Mouse (Mus musculus) ZHBTc4 (cell line): ENCODE measurements around the gene Gm26965.
"Not testable (repeated sequence)": the region's sequence is repeated elsewhere in the genome, so short reads cannot be mapped to it uniquely, and the experiment has no call there.

ENCODE experiments used
- DNase-seq: peaks from one replicate; pipeline ENCODE4 v3.0.0-alpha.2; 2011; ENCODE audit warnings: low read depth, low spot score

Gene Gm26965

DNA sequence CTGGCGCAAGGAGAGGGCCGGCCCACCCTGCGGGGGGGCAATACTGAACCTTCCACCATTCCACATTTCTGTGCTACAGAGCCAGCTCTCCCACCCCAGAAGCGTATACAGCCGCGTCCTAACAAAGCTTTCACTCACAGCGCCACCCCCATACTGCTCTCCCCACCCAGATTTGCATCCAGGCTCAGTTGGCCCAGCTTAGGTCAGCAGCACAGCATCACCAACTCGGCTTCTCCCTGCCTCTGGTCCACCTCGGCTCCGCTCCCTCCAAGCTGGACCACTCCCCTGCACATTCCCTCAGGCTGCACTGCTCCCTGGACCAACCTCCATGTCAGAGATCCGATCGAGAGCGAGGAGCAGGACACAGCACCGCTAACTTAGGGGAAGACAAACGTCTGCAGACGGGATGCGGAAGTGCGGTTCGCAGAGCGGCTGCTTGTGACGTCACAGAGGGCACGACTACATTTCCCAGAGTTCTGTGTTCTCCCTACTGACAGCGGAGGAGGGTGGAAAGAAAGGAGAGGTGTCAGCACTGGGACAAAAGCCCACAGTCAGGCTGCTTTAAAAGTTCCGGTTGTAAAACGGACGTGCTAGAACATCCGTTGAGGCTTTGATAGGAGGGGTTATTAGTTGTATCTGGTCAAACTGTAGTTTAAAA is at the start of gene Gm26965, which contains the start of gene Zfp87:
Gm26965 (minus strand) TSS at position 399 of the 658 bp plus-strand sequence.
Zfp87 (minus strand) TSS at position 425 of the 658 bp plus-strand sequence.
- DNase-seq: peak; percentile 97

DNA sequence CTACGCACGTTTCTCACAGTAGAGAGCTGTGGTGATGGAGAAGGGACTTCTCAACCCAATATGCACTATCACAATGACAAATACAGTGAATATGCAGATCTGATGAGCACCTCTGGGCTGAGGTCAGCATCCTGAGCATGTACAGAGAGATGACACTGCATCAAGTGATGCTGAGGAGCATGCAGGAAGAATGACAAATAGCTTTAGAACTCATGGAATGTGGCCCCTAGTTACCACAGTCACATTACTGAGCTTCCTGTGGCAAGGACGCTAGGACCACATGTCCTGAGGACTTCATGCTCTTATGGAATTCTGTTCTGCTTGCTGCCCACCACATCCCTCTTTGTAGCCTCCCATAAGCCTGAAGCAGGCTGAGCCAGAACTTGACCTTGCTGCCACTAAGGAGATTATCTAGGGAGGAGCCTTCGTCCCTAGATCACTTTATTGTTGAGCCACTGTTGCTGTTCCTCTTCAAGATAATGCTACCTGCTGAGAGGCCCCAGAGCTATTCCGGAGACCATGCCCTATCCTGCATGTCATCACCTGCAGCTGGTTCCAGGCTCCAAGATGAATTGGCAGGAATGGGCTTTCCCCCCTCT is 46.7 kb upstream of the Gm26965 start:
- DNase-seq: peak; percentile 63

DNA sequence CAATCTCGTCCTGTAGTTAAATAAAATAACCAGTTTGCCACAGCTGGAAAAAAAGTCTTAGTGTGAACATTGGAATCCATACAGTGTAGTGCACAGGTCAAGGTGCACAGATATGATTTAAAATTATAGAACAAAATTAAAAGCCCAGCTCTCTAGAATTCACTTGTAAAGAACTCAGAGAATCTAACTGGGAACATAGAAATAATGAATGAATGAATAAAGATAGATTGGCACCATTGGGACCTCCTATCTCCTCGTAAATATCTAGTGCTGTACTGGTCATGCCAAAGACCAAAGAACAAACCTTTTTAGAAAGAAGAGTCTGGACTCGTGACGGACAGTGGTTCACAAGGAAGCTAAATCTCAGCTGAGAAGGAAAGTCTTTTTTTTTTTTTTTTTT is 27.8 kb upstream of the Gm26965 start, which contains the start of gene Zfp748:
Zfp748 (minus strand) TSS at position 101 of the 400 bp plus-strand sequence.
- DNase-seq: no peak

DNA sequence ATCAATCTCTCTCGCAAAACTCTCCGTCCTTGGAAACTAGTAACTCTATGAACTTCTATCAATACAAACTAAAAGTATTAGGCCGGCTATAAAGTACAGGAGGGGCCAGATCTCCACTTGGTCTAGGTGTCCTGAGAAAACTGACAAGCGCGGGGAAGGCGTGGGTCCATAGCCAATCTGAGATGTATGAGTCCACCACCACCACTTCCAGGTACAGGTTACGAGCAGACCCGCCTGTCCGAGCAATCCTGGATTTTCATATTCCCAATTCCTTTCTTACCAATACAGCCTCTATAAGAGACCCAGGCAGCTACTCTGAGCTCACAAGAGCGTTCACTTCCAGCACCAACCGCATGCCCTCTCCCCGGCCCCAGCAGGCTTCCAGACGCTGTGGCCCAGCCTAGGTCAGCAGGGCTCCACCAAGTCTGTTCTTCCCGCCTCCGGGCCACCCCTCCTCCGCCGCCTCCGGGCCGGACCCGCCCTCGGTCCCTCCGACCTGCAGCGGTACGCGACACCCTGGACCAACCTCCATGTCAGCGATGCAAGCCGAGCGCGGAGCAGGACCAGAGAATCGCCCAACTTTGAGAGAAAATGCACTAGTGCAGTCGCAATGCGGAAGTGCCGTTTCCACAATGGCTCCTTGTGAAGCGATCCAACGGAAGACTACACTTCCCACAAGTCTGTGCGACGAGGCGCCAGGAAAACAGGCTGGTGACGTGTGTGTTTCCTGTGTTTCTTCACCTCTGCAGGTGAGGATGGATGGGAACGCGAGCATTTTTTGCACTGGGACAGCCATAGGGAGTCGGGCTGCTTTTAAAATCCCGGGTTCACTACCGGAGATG is 26.8 kb upstream of the Gm26965 start:
- peak; percentile 95 for DNase-seq

DNA sequence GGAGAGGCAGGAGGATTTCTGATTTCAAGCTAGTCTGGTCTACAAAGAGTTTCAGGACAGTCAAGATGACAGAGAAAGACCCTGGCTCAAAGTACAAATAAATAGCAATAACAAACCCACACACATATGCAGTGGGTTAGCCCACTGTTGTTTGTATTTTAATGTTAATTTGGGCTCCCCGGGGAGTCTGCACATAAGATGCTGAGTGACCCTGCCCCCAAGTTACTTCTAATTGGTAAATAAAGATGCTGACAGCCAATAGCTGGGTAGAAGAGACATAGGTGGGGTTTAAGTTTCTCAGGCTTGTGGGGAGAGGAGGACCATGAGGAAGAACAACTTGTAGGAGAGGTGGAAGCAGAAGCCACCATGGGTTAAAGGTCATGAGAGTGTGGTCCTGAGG is 20.0 kb upstream of the Gm26965 start:
- DNase-seq: peak; percentile 64

DNA sequence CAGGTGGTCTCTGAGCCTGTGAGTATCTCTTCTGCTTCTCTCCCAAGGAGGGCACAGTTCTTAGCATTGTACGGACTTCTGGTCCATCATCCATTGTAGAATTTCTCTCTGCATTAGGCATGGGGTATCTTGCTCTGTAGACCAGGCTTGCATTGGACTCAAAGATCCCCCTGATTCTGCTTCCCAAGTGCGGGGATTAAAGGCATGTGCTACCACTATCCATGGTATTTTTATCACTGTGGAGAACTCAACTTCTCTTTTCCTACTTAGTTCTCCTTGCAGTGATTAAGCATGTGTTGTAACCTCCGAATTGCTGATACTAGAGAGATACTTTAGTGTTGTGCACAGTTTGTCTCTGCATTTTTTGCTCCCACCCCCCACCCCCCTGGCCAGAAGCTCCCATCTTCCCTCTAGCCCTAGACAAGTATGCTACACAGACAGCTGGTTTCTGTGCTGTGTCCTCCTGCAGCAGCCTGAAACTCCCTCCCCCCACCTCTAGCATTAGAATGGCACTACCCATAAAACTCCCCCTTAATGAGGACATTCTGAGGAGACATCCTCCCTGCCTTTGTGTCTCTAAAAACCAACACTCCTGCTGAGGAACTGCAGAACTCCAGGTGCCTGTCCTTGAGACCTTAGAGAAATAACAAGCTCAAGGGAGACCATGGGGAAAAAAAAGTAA is 1.2 kb upstream of the Gm26965 start:
- DNase-seq: peak; percentile 66

DNA sequence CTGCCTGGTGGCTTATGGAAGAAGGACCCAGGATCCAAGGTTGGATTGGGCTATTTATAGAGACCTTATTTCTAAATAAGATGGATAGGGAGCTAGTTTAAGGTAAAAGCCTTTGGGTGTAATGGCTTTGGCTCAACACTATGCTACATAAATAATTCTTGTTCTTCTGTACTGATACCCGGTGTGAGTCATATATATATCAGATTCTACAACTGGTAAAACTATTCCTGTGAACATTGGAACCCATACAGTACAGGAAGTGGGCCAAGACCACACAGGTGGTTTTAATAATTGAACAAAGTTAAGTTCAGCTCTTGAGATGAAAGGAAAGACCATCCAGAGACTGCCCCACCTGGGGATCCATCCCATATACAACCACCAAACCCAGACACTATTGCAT is 25.0 kb downstream of the Gm26965 start:
- DNase-seq: no peak

DNA sequence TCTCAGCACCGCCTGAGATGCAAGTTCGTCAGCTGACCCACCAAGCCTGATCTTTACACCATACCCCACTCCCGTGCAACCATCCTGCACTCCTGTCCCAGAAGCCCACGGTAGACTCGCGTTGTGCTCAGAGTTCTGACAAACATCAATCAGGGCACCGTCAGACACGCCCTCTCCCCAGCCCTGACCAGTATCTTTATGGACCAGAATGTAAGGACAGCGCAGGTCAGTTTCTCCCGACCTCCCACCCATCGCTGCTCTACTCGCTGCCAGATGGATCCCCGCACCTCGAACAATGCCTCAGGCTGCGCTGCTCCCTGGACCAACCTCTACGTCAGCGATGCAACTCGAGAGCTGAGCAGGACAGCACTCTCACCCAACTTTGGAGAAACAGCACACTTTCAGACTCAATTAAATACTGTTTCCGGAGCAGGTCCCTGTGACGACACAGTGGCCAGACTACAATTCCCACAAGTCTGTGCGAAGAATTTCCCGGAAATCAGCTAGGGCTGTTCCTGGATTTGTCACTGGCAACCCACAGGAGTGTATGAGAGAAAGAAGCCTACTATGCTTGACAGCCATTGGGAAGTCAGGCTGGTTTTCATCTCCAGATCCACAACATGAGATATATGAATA is 25.7 kb downstream of the Gm26965 start, which contains the start of gene Zfp58:
Zfp58 (minus strand) TSS at position 472 of the 636 bp plus-strand sequence.
- DNase-seq: peak; percentile 93

DNA sequence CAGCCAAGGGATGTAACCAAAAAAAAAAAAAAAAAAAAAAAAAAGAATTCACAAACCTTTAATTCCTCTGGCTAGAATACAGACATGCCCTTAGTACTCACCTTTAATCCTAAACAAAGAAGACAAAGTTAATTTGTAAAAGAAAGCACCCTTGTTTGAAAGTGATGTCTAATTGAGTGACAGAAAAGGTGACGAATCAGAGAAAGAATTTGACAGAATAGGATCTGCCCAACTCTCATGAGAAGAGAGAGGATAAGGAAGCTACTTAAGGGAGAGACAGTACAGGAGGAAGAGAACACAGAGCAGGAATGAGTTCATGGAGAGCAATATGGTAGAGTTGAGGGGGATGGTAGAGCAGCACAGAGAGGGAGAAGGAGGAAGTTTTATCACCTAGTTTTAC is 30.3 kb downstream of the Gm26965 start:
- DNase-seq: peak; percentile 72

DNA sequence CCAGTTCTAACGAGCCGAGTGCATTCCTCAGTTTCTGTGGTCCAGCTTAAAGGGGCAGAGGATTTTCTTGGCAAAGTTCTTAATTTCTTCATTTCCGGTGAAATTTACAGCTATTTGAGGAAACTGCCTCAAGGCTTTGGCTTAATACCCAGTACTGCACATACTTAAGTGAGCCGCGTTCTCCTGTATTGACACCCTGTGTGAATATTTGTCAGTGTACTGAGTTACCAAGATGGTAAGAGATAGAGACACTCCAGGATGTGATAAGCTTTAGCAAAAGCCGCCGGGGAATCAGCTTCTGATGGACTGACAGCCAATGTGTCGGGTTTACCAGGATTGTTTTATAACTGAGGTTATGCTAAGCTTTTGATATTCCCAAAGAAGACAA is 41.5 kb downstream of the Gm26965 start:
- no peak for DNase-seq

DNA sequence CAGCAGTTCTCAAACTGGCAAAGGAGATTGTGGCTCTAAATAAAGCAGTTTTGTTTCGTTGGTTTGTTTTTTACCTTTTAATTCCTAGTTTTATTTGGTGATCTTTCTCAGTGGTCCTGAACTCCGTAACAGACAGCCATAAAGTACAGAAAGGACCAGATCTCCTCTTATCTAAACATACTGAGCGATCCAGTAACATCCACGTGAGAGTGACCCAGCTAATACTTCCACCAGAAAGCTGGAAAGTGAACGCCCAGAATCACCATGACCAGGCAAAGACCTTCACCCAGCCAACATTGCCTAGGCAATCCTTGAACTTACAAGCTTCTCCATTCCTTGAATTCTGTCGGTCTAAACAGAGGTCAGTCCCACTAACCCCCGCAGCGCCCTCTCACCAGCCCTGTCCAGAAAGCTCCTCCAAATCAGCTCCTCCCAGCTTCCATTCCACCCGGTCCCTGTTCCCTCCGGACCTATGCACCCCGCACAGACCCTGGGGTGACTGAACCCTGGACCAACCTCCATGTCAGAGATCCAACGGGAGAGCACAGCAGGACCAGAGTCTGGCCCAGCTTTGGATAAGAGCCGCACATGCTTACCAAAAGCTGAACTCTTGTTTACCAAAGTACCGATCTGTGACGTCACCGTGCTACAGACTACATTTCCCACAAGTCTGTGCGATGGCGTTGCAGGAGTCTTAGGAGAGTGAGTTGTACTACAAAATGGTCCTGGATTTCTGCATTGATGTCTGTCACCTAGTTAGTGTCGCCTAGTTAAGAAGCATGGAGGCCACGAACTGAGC is 42.1 kb downstream of the Gm26965 start, which contains the start of gene Zfp874b:
Zfp874b (minus strand) TSS at position 634 of the 799 bp plus-strand sequence.
- peak; percentile 93 for DNase-seq

DNA sequence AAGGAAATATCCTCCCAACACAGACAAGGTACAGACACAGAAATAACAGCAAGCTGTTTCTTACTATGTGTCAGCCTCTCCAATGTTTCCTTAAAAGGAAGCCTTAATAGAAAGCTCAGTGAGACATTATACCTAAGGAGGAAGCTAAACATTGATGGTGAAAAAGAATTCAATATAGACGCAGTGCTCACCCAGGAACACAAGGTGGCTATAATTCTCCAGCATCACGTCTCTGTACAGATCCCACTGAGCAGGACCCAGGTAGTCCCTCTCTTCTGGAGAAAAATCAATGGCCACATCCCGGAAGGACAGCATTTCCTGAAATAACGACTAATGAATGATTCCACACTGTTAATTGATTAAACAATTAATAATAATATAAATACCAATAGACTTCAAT is 44.4 kb downstream of the Gm26965 start:
- no peak for DNase-seq

DNA sequence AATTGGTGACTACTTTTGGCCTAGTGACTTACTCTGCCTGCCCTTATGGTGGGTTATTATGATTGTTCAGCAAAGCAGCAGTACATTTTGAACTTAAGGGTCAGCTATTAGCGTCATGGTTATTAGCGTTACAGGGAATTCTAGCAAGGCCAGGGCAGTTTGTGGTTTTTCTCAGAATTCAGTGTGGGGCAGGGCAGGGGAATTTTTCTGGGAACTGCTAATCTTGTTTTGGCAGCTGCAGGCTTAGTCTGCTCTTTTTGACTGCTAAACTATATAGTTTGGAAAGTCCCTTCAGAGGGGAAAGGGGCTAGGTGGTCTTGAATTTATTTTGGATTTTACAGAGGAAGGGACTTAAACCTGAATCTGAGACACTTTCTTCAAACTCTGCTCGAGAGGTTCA is 56.7 kb downstream of the Gm26965 start:
- DNase-seq: no peak

DNA sequence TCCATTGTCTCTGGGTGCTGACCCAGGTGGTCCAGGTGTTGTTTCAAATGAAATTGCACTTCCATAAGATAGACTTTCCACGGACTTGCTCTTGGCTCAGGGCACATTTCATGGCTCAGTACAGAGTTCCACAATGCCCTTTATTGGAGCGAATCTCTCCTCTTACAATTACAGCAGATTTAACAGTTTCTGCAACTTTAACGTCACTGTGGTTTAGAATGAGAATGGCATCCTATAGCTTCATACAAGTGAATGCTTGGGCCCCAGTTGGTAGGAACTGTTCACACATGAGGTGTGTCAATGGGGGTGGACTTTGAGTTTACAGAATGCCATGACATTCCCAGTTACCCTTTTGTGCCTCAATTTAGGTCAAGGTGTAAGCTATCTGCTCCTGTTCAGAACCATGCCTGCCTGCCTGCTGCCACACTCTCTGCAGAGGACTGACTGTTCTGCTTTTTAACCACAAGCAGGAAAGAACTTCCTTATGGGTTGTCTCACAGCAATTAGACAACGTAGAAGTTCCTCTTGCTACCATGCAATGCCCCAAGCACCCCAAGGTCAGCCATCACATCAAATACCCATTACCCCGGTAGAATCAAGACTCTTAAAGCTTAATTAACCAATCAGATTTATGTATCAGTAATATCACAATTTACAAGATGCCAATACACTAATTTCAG is 62.3 kb downstream of the Gm26965 start:
- not testable (repeated sequence) for DNase-seq

DNA sequence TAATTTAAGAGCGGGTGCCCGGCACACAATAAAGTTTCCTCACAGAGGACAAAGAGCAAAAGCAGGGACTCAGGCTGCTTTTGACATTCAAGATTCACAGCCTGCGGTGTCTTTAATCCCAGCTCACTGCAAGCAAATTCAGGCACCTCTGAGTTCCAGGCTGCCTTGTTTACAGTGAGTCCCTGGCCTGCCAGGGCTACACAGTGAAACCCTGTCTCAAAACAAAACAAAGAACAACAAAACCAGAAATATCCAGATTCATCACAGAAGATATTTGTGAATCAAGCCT is 74.0 kb downstream of the Gm26965 start:
- no peak for DNase-seq

DNA sequence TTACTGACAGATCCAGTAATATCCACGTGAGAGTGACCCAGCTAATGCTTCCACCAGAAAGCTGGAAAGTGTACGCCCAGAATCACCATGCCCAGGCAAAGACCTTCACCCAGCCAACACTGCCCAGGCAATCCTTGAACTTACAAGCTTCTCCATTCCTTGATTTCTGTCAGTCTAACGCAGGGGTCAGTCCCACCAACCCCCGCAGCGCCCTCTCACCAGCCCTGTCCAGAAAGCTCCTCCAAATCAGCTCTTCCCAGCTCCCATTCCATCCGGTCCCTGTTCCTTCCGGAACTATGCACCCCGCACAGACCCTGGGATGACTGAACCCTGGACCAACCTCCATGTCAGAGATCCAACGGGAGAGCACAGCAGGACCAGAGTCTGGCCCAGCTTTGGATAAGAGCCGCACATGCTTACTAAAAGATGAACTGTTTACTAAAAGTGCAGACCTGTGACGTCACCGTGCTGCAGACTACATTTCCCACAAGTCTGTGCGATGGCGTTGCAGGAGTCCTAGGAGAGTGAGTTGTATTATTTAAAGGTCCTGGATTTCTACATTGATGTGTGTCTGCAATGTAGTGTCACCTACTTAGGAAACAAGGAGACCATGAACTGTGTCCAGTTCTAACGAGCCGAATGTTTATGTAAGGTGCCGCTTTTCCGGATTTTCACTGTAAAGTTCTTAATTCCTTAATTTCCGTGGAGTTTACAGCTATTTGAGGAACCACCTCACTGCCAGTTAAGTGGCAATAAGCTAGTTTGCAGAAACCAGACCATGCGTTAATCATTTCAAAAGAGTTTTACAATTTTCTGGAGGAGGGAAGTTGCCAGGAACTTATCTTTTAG is 74.6 kb downstream of the Gm26965 start, which contains the start of gene Zfp874a:
Zfp874a (minus strand) TSS at position 453 of the 849 bp plus-strand sequence.
- DNase-seq: peak; percentile 85
